Comparison of ENCODE assay signal across 15 mouse cellular contexts in the genomic region with DNA sequence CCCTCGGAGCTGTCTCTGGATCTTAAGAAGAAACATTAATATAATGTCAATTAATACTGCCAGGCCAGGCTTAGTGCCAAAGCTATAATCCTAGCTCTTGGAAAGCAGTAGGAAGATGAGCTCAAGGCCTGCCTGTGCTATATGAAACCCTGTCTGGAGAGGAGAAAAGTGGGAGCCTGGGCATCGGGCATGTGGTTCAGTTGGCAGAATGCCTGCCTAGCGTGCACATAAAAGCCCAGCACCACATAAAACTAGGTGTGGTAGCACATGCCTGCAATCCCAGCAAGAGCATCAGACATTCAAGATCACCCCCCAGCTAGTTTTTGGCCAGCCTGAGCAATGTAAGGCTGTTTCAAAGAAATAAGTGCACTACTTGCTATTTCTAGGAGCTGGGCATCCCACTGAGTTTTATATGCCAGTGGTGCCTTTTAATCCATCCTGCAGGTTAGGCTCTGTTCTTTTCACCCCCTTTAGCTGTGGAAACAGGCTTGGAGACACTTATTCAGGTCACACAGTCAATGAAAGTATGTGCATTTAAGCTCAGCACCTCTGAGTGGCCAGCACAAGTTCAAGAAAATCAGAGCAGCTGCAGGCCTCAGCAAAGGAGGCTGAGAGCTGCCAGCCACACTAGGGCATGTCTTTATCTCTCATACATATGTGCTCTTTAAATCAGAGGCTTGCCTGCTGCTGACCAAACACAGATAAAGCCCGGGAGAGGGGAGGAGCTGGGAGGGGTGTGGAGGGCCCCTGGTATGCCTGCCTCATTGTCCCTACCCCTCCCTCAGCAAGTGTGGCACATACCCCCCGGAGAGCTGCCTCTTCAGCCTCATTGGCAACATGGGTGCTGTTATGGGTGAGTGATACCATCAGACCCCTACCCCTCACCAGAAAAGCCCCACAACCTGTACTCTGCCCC. TPM values are rescaled to one million over a fixed set of nuclear protein-coding genes. Genes with fewer than 3 reads are reported as not detected.
A peak's percentile ranks its signal among the peaks of the same experiment; 100 is the strongest.
DNase-seq lines count a peak whose midpoint lies in the region; ATAC-seq lines count a peak whose summit lies in the region.
"Had no signal": no experiment of that assay in that cellular context is flagged by ENCODE, and none has a peak within 500 bp of the region (broad histone marks: within the 10 kb centered on the region; RNA-seq: fewer than 3 reads in every experiment).

No protein-coding gene starts in this region.

- no peaks in the 10 kb centered on the region for H3K9me3 ChIP-seq in heart, embryonic 11.5 days (replicated peaks; ENCODE audit: control insufficient read depth, low read length)
- no peaks in the 10 kb centered on the region for H3K9me3 ChIP-seq in liver, embryonic 11.5 days (ENCODE audit: control insufficient read depth, low read length)
- H3K9me3 ChIP-seq: lung, embryonic 15.5 days had no signal

- 0 out of 2 replicates have a peak overlapping the region, but pooled peaks have one; percentile 15 for H3K27ac ChIP-seq in heart, embryonic 11.5 days (ENCODE audit: low read depth, low read length)
- no peak overlapping the region for H3K27ac ChIP-seq in liver, embryonic 11.5 days (ENCODE audit: low read depth, low read length)
- H3K27ac ChIP-seq: hindbrain, postnatal 0 days; lung, embryonic 15.5 days had no signal

- ATAC-seq in heart, embryonic 11.5 days (replicated peaks; ENCODE audit: insufficient number of reproducible peaks, low FRiP score, low TSS enrichment) = no peak
- peak; percentile 67 for ATAC-seq in liver, embryonic 11.5 days (replicated peaks; ENCODE audit: low FRiP score)
- ATAC-seq: hindbrain, postnatal 0 days had no signal

- DNase-seq in heart, postnatal 10 days = no peak
- DNase-seq in spleen, postnatal 36 days (ENCODE audit: low spot score in 2 of 2) = peak; percentile 37 to 40
- no peak for DNase-seq in spleen, adult 18-20 months
- no peak for DNase-seq in liver, embryonic 11.5 days (ENCODE audit: low spot score)
- no peak for DNase-seq in frontal cortex, postnatal 10 days (ENCODE audit: low spot score in 2 of 2)
- DNase-seq in gastrocnemius, postnatal 25 days = no peak
- DNase-seq in T-cell, adult 2 months (ENCODE audit: low spot score) = no peak
- DNase-seq: gastrocnemius, postnatal 10 days; layer of hippocampus, adult 9-11 months; midbrain, embryonic 14.5 days; right cerebral cortex, postnatal 4 days; thymus, adult 2 months had no signal

- 0 out of 2 replicates have a peak overlapping the region, but pooled peaks have one; percentile 22 for H3K9ac ChIP-seq in heart, embryonic 11.5 days (ENCODE audit: low read depth, low read length)
- no peak overlapping the region for H3K9ac ChIP-seq in liver, embryonic 11.5 days (ENCODE audit: low read depth, low read length)
- H3K9ac ChIP-seq: lung, embryonic 15.5 days had no signal

- H3K4me3 ChIP-seq in heart, embryonic 11.5 days (ENCODE audit: low read depth, low read length) = no peak overlapping the region
- H3K4me3 ChIP-seq in liver, embryonic 11.5 days (ENCODE audit: low read depth, low read length) = no peak overlapping the region
- H3K4me3 ChIP-seq: lung, embryonic 15.5 days had no signal

- no peaks in the 10 kb centered on the region for H3K27me3 ChIP-seq in heart, embryonic 11.5 days (ENCODE audit: control insufficient read depth, insufficient read depth, low read length)
- H3K27me3 ChIP-seq in liver, embryonic 11.5 days (replicated peaks; ENCODE audit: control insufficient read depth, insufficient read depth, low read length) = 0 out of 2 replicates have a peak, but pooled peaks cover 14% of the 10 kb centered on the region
- H3K27me3 ChIP-seq: lung, embryonic 15.5 days had no signal

- intact Hi-C loops in heart, postnatal 10 days (cut with DNase I) = no loop called here

- peaks cover 11% of the 10 kb centered on the region; the same call in 1 of the 2 replicates for H3K36me3 ChIP-seq in heart, embryonic 11.5 days (ENCODE audit: control insufficient read depth, insufficient read depth, low read length)
- H3K36me3 ChIP-seq in liver, embryonic 11.5 days (ENCODE audit: control insufficient read depth, insufficient read depth, low read length) = peaks cover 13% of the 10 kb centered on the region

- WGBS in heart, embryonic 11.5 days (ENCODE audit: insufficient replicate concordance) = 63% methylated on average over 5 of the region's 5 CpGs
- WGBS in liver, embryonic 11.5 days = 60% methylated on average over 5 of the region's 5 CpGs

- H3K4me1 ChIP-seq in heart, embryonic 11.5 days (ENCODE audit: control insufficient read depth, insufficient read depth, low read length) = peaks cover 43% of the 10 kb centered on the region
- peaks cover 49% of the 10 kb centered on the region for H3K4me1 ChIP-seq in liver, embryonic 11.5 days (replicated peaks; ENCODE audit: control insufficient read depth, insufficient read depth, low read length)

- H3K4me2 ChIP-seq in heart, embryonic 11.5 days = no peak overlapping the region
- H3K4me2 ChIP-seq in liver, embryonic 11.5 days = no peak overlapping the region
- H3K4me2 ChIP-seq: lung, embryonic 15.5 days had no signal

RNA-seq across cellular contexts. Expression of gene Tmem150a, which starts 2.2 kb away (rescaled TPM):
- 14.8 and 15.1 TPM in 2 replicates for polyA plus RNA-seq in heart, embryonic 11.5 days (2014; fragmentation: Nextera tagmentation; extraction: Ambion mirVana)
- total RNA-seq in heart, postnatal 10 days (2021) = 10 to 100 TPM; 13.6 to 17.1 TPM
- 39.5 and 40.3 TPM in 2 replicates for polyA plus RNA-seq in liver, embryonic 11.5 days (2014; fragmentation: Nextera tagmentation; extraction: Ambion mirVana)
- total RNA-seq in gastrocnemius, postnatal 25 days (2021) = 10 to 100 TPM; 14.8 to 17.3 TPM

RNA-seq across cellular contexts. Expression of gene Rnf181, which starts 9.3 kb away (rescaled TPM):
- polyA plus RNA-seq in heart, embryonic 11.5 days (2014; fragmentation: Nextera tagmentation; extraction: Ambion mirVana) = 95.4 and 107 TPM in 2 replicates
- total RNA-seq in heart, postnatal 10 days (2021) = 10 to 100 TPM; 45.6 to 51.5 TPM
- polyA plus RNA-seq in liver, embryonic 11.5 days (2014; fragmentation: Nextera tagmentation; extraction: Ambion mirVana) = 106 and 112 TPM in 2 replicates
- 10 to 100 TPM; 23.8 to 28.8 TPM for total RNA-seq in gastrocnemius, postnatal 25 days (2021)

RNA-seq across cellular contexts. Expression of gene 0610030E20Rik, which starts 10.3 kb away (rescaled TPM):
- polyA plus RNA-seq in heart, embryonic 11.5 days (2014; fragmentation: Nextera tagmentation; extraction: Ambion mirVana) = 12.9 and 17.4 TPM in 2 replicates
- total RNA-seq in heart, postnatal 10 days (2021) = 10 to 100 TPM; 13.4 to 13.9 TPM
- 17.1 and 19.4 TPM in 2 replicates for polyA plus RNA-seq in liver, embryonic 11.5 days (2014; fragmentation: Nextera tagmentation; extraction: Ambion mirVana)
- total RNA-seq in gastrocnemius, postnatal 25 days (2021) = 10 to 100 TPM; 11.2 to 12.8 TPM

RNA-seq across cellular contexts. Expression of gene Usp39, which starts 12.4 kb away (rescaled TPM):
- polyA plus RNA-seq in heart, embryonic 11.5 days (2014; fragmentation: Nextera tagmentation; extraction: Ambion mirVana) = 51.4 and 54.5 TPM in 2 replicates
- total RNA-seq in heart, postnatal 10 days (2021) = 10 to 100 TPM; 19.3 to 24.6 TPM
- polyA plus RNA-seq in liver, embryonic 11.5 days (2014; fragmentation: Nextera tagmentation; extraction: Ambion mirVana) = 91.6 and 100 TPM in 2 replicates
- 10 to 100 TPM; 18.6 to 20.3 TPM for total RNA-seq in gastrocnemius, postnatal 25 days (2021)

RNA-seq across cellular contexts. Expression of gene Vamp5, which starts 22.8 kb away (rescaled TPM):
- polyA plus RNA-seq in heart, embryonic 11.5 days (2014; fragmentation: Nextera tagmentation; extraction: Ambion mirVana) = 55.3 and 59.2 TPM in 2 replicates
- total RNA-seq in heart, postnatal 10 days (2021) = 10 to 100 TPM; 46.5 to 57.8 TPM
- 164 and 181 TPM in 2 replicates for polyA plus RNA-seq in liver, embryonic 11.5 days (2014; fragmentation: Nextera tagmentation; extraction: Ambion mirVana)
- total RNA-seq in gastrocnemius, postnatal 25 days (2021) = 10 to 100 TPM; 97.2 to 99.9 TPM

Comparison
In these comparisons a context has a peak if more than half of its experiments do, and no peak if none do; other contexts are left out.
1. DNase-seq: peak in spleen, postnatal 36 days (2 of 2); none in heart, postnatal 10 days (0 of 2), spleen, adult 18-20 months (0 of 2), liver, embryonic 11.5 days (single experiment), frontal cortex, postnatal 10 days (0 of 2), gastrocnemius, postnatal 25 days (single experiment) and T-cell, adult 2 months (single experiment).